Comparison of ENCODE assay signal across 17 mouse cellular contexts in genomic region chr4:58627021-58627420, GRCm38 (mm10).
"Had no signal": no experiment of that assay in that cellular context is flagged by ENCODE, and none has a peak within 500 bp of the region (broad histone marks: within the 10 kb centered on the region; RNA-seq: fewer than 3 reads in every experiment).

No protein-coding gene starts in this region.

- H3K9me3 ChIP-seq: liver, embryonic 13.5 days had no signal

- H3K27me3 ChIP-seq: liver, embryonic 13.5 days; midbrain, embryonic 13.5 days; neural tube, embryonic 13.5 days had no signal

- H3K4me1 ChIP-seq: liver, embryonic 13.5 days; midbrain, embryonic 13.5 days; neural tube, embryonic 13.5 days had no signal

- H3K9ac ChIP-seq: liver, embryonic 13.5 days; midbrain, embryonic 13.5 days; neural tube, embryonic 13.5 days had no signal

- H3K27ac ChIP-seq: liver, embryonic 13.5 days; midbrain, embryonic 13.5 days; neural tube, embryonic 13.5 days had no signal

- H3K36me3 ChIP-seq: liver, embryonic 13.5 days; midbrain, embryonic 13.5 days; neural tube, embryonic 13.5 days had no signal

- H3K4me2 ChIP-seq: liver, embryonic 13.5 days; midbrain, embryonic 13.5 days; neural tube, embryonic 13.5 days had no signal

- H3K4me3 ChIP-seq: liver, embryonic 13.5 days; midbrain, embryonic 13.5 days; myocyte; neural tube, embryonic 13.5 days had no signal

- ATAC-seq: midbrain, embryonic 13.5 days; midbrain, embryonic 16.5 days had no signal

- DNase-seq: kidney, adult 18-20 months; kidney, adult 9 months; kidney, postnatal 14 days; kidney, postnatal 4 days; layer of hippocampus, adult 9-11 months; liver, embryonic 13.5 days; lung, adult 2 months; lung, postnatal 14 days; lung, postnatal 4 days; retina, postnatal 1 day; right cerebral cortex, postnatal 25 days; spleen, adult 18-20 months; thymus, postnatal 25 days had no signal
